Mouse (Mus musculus) megakaryocyte, embryonic 14.5 days (primary cell): ENCODE measurements around the gene Pex1.

Experiments
- FLI1 ChIP-seq: IDR thresholded peaks from 2 replicates; pipeline ENCODE4 v1.6.1; 2012; ENCODE audit warnings: low read length, inconsistent platforms, mixed read lengths
- GATA1 ChIP-seq: IDR thresholded peaks from 3 replicates; pipeline ENCODE4 v1.6.1; 2012; ENCODE audit warnings: mixed read lengths, low read length, inconsistent platforms, borderline replicate concordance

- TF ChIP-seq GATA1 (no peak), FLI1 (no peak)
These were observed 57.9 kb downstream of the Pex1 start for GRCm38 (mm10) chr5:3653801-3654200.
